Mouse (Mus musculus) monocyte, adult 5-6 weeks (primary cell): ENCODE data around the gene Tub. TPM values are rescaled to one million over a fixed set of nuclear protein-coding genes. Genes with fewer than 3 reads are reported as not detected.

Source experiments
- ATAC-seq: fragments of 153-309, 156-312 bp; replicated peaks from 2 replicates; pipeline ENCODE4 v1.8.0; 2017; ENCODE audit warnings: mild to moderate bottlenecking; ENCODE audit not compliant: low TSS enrichment, insufficient number of reproducible peaks, severe bottlenecking, poor library complexity, low FRiP score
- total RNA-seq: library from RNA; stranded (forward); fragments of 200-1000, 200-491, 200-594 nt; gene quantifications from 3 replicates; pipeline ENCODE4 v1.2.3, GENCODE M21; 2017

Gene Tub
- total RNA-seq, 1 experiment from 2014 or later, result 0.19 TPM

GRCm38 (mm10) chr7:108966742-108967362 is 16.7 kb downstream of the Tub start:
- ATAC-seq, result no peak; the same call in 1 of the 2 replicates

DNA sequence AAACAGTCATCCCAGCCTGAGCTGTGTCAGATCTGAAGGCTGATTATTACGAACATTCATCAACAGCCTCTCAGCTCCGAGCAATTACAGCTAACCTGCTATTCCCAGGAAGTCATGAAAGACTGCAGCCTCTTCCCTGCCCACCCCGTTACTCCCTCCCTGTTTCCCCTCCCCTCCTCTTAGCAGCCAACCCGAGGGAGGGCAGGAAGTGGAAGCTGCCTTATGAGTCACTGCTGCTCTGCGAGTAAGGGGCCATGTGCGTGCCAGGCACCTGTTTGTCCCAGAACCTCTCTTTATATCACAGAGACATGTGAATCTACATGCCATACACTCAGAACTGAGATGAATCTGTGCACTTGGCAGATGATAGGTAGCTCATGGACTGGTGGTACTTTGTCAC is 18.1 kb downstream of the Tub start:
- ATAC-seq, result no peak

GRCm38 (mm10) chr7:108972273-108972672 is 22.1 kb downstream of the Tub start:
- ATAC-seq, result no peak

GRCm38 (mm10) chr7:108985934-108986708 is 36.0 kb downstream of the Tub start:
- ATAC-seq, result no peak

- no peak for ATAC-seq
These were observed 41.1 kb downstream of the Tub start for GRCm38 (mm10) chr7:108991207-108991606.

- no peak for ATAC-seq
These were observed 43.1 kb downstream of the Tub start for GRCm38 (mm10) chr7:108993230-108993629.

GRCm38 (mm10) chr7:108993881-108994291 is 43.7 kb downstream of the Tub start:
- ATAC-seq, result no peak

- ATAC-seq, result no peak
These were observed 46.0 kb downstream of the Tub start for GRCm38 (mm10) chr7:108996156-108996555.

- ATAC-seq, result no peak
These were observed 50.3 kb downstream of the Tub start for GRCm38 (mm10) chr7:109000315-109000954.

- ATAC-seq, result no peak
These were observed 51.8 kb downstream of the Tub start for GRCm38 (mm10) chr7:109001971-109002370.

DNA sequence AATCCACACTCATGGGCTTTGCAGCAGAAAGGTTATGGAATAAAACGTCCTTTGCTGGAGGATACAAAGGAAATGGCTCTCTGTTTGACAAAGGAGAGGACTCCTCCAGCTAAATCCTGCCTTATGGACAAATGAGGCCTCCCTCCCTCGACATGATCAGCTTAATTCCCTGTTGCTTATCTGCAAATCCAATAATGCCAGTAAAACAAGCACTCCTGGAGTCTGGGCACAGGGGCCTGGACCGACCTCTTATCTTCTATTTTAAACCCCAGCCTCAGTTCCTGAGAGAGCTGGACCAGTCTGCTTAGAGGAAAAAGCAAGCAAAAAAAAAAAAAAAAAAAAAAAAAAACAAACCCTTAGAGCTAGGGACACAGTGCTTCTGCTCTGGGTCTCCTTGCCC is 53.5 kb downstream of the Tub start:
- no peak for ATAC-seq

DNA sequence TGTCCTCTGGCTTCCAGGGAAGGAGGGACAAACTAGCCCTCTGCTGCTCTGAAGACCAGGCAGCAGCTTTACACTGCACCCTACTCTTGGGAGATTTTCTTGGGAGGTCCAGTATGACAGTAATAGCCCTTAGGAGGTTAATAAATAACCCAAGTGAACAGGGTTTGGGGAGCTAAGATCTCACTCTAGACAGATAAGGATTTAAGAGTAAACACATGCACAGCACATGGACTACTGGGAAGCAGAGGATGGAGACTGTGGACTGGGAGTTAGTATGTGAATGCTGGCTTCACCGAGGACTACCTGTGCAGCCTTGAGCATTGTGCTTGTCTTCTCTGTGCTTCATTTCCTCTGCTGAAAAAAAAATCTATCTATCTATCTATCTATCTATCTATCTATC is 59.1 kb downstream of the Tub start:
- no peak for ATAC-seq

DNA sequence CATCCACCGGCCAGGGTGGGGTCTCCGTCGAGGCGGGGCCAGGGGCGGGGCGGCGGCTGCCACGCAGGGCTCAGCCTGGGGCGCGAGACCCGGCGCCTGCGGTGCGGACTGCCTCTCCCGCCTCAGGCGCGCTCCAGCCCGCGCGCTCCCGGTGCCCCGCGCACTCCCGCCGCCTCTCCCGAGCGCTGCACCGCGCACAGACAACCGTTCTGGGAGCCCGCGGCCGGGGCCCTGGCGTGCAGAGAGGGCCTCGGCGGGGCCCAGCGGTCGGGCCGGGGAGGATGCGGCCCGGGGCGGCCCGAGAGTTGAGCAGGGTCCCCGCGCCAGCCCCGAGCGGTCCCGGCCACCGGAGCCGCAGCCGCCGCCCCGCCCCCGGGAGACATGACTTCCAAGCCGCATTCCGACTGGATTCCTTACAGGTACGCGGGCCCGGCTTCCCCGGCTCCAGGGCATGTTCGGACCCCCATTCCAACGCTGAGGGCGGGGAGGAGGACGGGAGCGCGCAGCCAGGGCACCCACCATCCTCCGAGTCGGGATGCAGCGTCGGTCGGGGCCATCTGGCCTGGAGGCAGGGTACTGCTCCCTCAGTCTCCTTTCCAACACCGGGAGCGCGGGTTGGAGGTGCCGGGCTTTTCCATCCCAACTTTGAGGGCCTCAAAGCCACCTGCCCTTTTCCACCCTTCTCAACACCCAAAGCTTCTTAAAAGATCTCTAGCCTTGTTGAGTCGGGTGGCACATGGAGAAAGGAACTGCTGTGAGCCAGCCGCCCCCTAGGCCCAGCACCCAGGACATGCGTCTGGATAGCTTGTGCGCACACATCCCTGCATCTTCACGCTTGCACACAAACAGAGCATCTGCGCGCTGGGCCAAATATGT is 60.8 kb downstream of the Tub start:
- ATAC-seq, result no peak

DNA sequence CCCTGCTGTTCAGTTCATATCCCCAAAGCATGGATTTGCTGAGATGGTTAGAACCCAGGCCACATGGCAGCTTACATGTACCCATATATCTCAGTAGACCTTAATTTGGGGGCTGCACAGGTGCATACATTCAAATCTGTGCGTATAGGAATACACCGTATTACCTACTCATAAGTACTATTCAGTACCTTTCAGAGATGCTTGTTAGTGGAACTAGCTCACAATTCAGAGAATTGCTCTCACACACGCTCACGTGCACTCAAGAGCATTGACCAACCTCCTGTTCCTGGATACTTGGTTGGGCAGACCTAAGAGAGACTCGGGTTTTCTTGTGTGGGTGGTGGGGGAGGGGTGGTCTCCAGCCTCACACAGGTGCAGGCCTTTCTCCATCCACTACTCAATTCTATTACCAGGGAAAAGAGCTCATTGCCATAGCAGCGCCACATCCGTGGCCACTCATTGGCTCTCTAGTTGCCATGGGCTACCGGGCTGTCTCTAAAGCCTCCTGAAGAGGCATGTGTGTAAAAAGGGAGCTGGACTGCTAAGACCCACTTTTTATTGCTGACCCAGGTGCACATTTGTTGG is 61.5 kb downstream of the Tub start:
- ATAC-seq, result no peak

DNA sequence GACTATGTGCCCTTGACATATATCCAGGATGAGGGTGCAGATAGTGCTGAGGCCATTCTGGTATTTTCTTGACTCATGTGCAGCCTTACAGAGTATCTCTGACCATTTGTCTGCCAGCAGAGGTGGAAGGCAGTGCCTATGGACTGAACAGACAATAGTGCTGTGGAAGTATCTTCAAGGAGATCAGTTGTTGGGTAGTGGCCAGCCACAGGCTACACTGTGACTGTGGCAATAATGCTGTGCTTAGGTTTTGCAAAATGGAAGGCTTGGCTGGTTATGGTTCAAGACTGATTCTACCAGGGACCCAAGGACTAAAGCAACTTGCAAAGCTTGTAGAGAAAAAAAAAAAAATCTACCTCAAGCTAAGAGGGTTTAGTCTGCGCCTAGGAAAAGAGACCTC is 62.4 kb downstream of the Tub start:
- ATAC-seq, result no peak

DNA sequence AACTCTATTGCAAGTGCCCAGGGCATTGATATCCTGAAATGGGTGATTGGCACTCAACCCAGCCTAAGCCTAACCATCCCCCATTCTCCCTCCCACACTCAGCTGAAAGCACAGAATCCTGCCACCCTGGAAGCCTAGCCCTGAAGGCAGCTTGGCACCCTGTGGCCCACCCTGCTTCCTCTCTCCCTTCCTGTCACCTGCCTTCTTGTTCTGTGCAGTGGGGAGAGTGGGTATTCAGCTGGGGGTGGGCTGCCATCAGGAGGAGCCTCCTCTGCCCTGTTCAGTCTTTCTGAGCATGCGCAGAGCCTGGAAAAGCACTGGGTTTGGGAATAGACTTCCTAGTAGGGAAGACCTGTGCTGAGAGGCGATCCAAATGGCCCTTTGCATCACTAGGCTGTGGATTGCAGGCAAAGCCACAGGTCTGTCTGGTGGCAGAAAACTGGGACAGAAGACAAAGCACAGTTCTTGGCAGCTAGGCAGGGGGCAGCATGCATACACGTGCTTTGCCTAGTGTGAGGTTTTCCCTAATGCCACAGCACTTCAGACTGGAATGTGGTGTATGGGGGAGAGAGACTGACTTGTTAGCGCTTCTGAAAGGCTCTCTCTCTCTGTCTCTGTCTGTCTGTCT is 63.0 kb downstream of the Tub start:
- no peak for ATAC-seq

DNA sequence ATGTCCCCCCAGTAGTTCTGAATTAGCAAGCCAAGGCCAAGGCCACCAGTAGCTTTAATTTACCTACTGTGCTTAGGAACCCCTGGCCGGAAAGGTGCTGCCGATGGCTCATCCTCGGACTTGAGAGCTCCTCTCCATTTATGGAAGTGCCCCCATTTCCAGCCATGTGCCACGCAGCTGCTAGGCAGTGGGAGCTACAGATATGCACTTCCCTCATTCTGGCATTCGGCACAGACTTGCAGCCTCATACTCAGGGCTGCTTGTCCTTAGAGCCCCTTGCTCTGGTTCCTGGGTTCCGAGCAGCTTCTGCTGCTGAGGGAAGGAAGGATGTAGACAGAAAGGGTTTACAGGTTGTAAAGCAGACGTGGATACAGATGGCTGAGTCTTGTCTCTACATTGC is 64.7 kb downstream of the Tub start:
- no peak for ATAC-seq

GRCm38 (mm10) chr7:109016378-109016923 is 66.3 kb downstream of the Tub start:
- no peak for ATAC-seq
